Mouse (Mus musculus): ENCODE results near the gene Nr1h3. TPM values are rescaled to one million over a fixed set of nuclear protein-coding genes. Genes with fewer than 3 reads are reported as not detected.

The Nr1h3 gene
- total and polyA plus RNA-seq, 3 experiments: 0.17 to 0.93 TPM; not detected in 1

DNA sequence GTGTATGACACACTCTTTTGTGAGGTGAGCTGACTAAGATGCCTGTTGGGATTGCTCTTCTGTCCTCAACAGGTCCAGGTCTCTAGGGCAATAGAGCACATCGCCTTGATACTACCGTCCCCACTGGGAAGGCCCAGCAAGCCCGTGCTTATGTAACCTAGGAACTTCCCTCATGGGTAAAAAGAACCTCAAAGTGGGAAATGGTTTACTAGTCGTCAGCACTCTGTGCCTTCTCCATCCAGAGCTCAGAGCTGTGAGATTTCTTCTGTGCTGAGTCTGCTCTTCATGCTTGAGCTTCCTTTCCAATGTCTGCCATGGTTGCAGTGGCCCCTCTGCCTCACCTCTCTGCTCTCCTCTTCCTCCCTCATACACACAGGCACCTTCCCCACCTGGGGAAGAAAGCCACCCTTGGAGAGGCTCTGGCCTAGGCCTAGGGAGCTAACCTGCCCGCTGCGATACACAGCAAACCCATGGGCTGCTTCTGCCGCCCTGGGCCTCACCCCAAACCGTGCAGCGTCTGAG, 3.7 kb upstream of the Nr1h3 start:
- Histone ChIP-seq H3K79me2 (replicated peaks; ENCODE audit: control insufficient read depth, extremely low read depth, insufficient read depth, poor library complexity, severe bottlenecking) (peaks cover 2% of the 10 kb centered on the region), H3K27me3 (replicated peaks) (no peaks in the 10 kb centered on the region), H3K4me2 (ENCODE audit: insufficient read depth, low read depth, poor library complexity, severe bottlenecking) (no peak overlapping the region), H3K4me1 (ENCODE audit: control insufficient read depth in 1 of 2, insufficient read depth in 2 of 2) (peaks cover 3 to 27% of the 10 kb centered on the region in 2 experiments; a peak in 3 of 4 replicates), H3K36me3 (replicated peaks in 1 of 2; ENCODE audit: control insufficient read depth in 1 of 2, insufficient read depth in 1 of 2, low read length in 1 of 2) (peaks cover 45 to 66% of the 10 kb centered on the region in 2 experiments), H3K9me3 (replicated peaks; ENCODE audit: low read length) (no peaks in the 10 kb centered on the region), H3K4me3 (replicated peaks in 1 of 3; ENCODE audit: low read depth in 2 of 3, low read length in 2 of 3, poor library complexity in 1 of 3) (no peak overlapping the region), H3K9ac (ENCODE audit: insufficient read depth, low read depth) (no peak overlapping the region), H3K27ac (ENCODE audit: insufficient read depth, low read depth) (no peak overlapping the region)
- TF ChIP-seq USF1 (IDR thresholded peaks at IDR 0.05; ENCODE audit: low read depth, low read length) (no peak), MXI1 (IDR thresholded peaks at IDR 0.05; ENCODE audit: low read depth, low read length) (no peak), CTCF (conservative IDR thresholded peaks at IDR 0.05 in 1 of 2, IDR thresholded peaks at IDR 0.05 in 1 of 2; ENCODE audit: low read depth in 2 of 2, low read length in 2 of 2) (no peak), UBTF (IDR thresholded peaks at IDR 0.05; ENCODE audit: low read depth, low read length) (no peak), HCFC1 (IDR thresholded peaks at IDR 0.05; ENCODE audit: low read depth, low read length) (no peak), SMC3 (IDR thresholded peaks at IDR 0.05; ENCODE audit: low read depth, low read length) (no peak), ETS1 (conservative IDR thresholded peaks at IDR 0.05; ENCODE audit: low read depth, low read length) (no peak), ZMIZ1 (IDR thresholded peaks at IDR 0.05; ENCODE audit: low read depth, low read length) (no peak), JUN (IDR thresholded peaks at IDR 0.05; ENCODE audit: insufficient read depth, low read depth, low read length) (no peak), PAX5 (IDR thresholded peaks at IDR 0.05; ENCODE audit: low read length) (no peak), ELF1 (IDR thresholded peaks at IDR 0.05; ENCODE audit: low read depth, low read length) (no peak), GABPA (IDR thresholded peaks at IDR 0.05; ENCODE audit: insufficient replicate concordance, low read depth, low read length) (no peak), IRF4 (IDR thresholded peaks at IDR 0.05; ENCODE audit: low read depth, low read length) (no peak)
- DNase-seq (ENCODE audit: extremely low read depth): no peak
- dilution Hi-C loops (cut with MboI; ENCODE audit: extremely low pct_ligation_motif_present, extremely low pct_unique_long_range_greater_than_20kb, low sequenced_read_pairs): no loop called here
- in situ Hi-C loops (cut with MboI; ENCODE audit: low pct_ligation_motif_present, low pct_unique_long_range_greater_than_20kb, low sequenced_read_pairs): no loop called here

DNA sequence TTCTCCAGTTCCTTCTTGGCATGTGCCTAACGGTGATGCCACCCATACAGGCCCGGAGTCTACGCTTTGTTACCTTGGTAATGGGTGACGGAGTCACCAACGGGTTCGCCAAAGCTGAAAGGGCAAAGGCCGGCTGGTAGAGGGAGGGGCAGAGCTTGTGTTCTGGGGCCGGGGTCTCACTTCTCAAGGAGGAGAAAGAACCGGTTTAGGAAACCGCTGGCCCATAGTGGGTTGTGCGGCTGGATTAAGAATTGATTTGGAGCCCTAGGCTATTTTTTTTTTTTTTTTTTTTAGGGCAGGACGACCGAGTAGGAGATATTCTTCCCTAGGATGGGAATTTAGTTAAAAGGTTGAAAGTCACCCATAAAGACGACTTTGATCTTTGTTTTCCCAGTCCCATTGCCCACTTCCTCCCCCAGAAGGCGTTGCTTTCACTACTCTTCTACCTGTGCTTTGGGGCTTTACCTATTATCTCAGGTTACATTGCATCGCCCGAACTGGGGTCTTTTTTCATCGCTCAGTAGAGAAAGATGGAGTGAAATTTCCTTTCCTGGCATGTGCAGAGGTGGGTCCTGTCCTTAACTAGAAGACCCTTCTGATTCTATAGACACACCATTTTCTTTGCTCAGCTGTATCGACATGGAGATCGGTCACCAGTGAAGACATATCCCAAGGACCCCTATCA, 480 bp upstream of the Nr1h3 start:
- no peak for DNase-seq (ENCODE audit: extremely low read depth)
- dilution Hi-C loops (cut with MboI; ENCODE audit: extremely low pct_ligation_motif_present, extremely low pct_unique_long_range_greater_than_20kb, low sequenced_read_pairs) (no loop called here), in situ Hi-C loops (cut with MboI; ENCODE audit: low pct_ligation_motif_present, low pct_unique_long_range_greater_than_20kb, low sequenced_read_pairs) (no loop called here)
- Histone ChIP-seq H3K79me2 (replicated peaks; ENCODE audit: control insufficient read depth, extremely low read depth, insufficient read depth, poor library complexity, severe bottlenecking) (peaks cover 2% of the 10 kb centered on the region), H3K27me3 (replicated peaks) (no peaks in the 10 kb centered on the region), H3K9me3 (replicated peaks; ENCODE audit: low read length) (no peaks in the 10 kb centered on the region), H3K4me1 (ENCODE audit: control insufficient read depth in 1 of 2, insufficient read depth in 2 of 2) (peaks cover 3 to 27% of the 10 kb centered on the region in 2 experiments; a peak in 3 of 4 replicates), H3K36me3 (replicated peaks in 1 of 2; ENCODE audit: control insufficient read depth in 1 of 2, insufficient read depth in 1 of 2, low read length in 1 of 2) (peaks cover 20 to 37% of the 10 kb centered on the region in 2 experiments), H3K27ac (ENCODE audit: insufficient read depth, low read depth) (0 out of 2 replicates have a peak overlapping the region, but pooled peaks have one; percentile 9), H3K4me2 (ENCODE audit: insufficient read depth, low read depth, poor library complexity, severe bottlenecking) (peak overlapping the region; percentile 98), H3K9ac (ENCODE audit: insufficient read depth, low read depth) (peak overlapping the region; percentile 85), H3K4me3 (replicated peaks in 1 of 3; ENCODE audit: low read depth in 2 of 3, low read length in 2 of 3, poor library complexity in 1 of 3) (peak overlapping the region; percentile 83 to 86 (median 84))
- no peak for TF ChIP-seq MEF2A (IDR thresholded peaks at IDR 0.05; ENCODE audit: borderline replicate concordance, low read depth, low read length)
- 0 out of 2 replicates have a peak, but pooled peaks have one; percentile 25 for TF ChIP-seq POLR2A (IDR thresholded peaks at IDR 0.05; ENCODE audit: low read depth, low read length)
- TF ChIP-seq CHD2 (IDR thresholded peaks at IDR 0.05; ENCODE audit: low read length): no peak
- TF ChIP-seq JUND (conservative IDR thresholded peaks at IDR 0.05; ENCODE audit: low read depth, low read length): 0 out of 2 replicates have a peak, but pooled peaks have one; percentile 1
